Mouse (Mus musculus): ENCODE data around the gene Aox3. TPM values are rescaled to one million over a fixed set of nuclear protein-coding genes. Genes with fewer than 3 reads are reported as not detected.

Aox3 gene
- total and polyA plus RNA-seq, 3 experiments, result not detected

DNA sequence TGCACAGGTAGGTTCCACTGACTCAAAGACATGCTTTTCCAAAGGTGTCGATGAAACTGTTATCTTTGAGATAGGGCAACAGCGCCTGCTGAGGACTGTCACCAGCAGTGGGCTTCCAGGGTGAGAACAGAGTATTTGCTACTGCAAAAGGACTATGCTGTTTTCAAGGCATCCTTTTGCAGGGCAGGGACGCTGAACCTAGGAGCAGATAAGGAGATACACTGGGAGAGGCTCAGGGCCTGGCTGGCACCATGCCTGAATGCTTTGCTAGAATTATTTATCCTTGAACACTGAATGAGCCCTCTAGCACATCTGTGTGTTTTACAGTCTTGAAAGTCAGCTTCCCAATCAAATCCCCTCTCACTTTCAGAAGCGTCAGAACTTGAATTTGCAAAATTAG is 85.5 kb downstream of the Aox3 start:
- H3K79me2 ChIP-seq (ENCODE audit: control insufficient read depth, insufficient read depth, low read length, poor library complexity), result no peaks in the 10 kb centered on the region
- no peak overlapping the region for H3K9ac ChIP-seq (ENCODE audit: control insufficient read depth, low read depth, low read length, poor library complexity, severe bottlenecking)
- H3K4me3 ChIP-seq (ENCODE audit: control insufficient read depth in 1 of 2, insufficient read depth in 1 of 2, low read depth in 2 of 2, low read length in 2 of 2), result no peak overlapping the region
- H3K9me3 ChIP-seq (replicated peaks; ENCODE audit: insufficient read depth, low read length), result no peaks in the 10 kb centered on the region
- no peak for DNase-seq (ENCODE audit: low read depth, low spot score)
- no peak for TF ChIP-seq KAT2A (conservative IDR thresholded peaks at IDR 0.05; ENCODE audit: low read depth, low read length)
- no peak for TF ChIP-seq MXI1 (IDR thresholded peaks at IDR 0.05; ENCODE audit: low read depth, low read length)
- no peak for TF ChIP-seq USF2 (IDR thresholded peaks at IDR 0.05; ENCODE audit: borderline replicate concordance in 1 of 2, insufficient read depth in 1 of 2, low read depth in 1 of 2, low read length in 2 of 2)
- TF ChIP-seq POLR2AphosphoS5 (IDR thresholded peaks at IDR 0.05; ENCODE audit: borderline replicate concordance, low read depth, low read length), result no peak
- no peak for TF ChIP-seq MAX (IDR thresholded peaks at IDR 0.05; ENCODE audit: low read length)
- no peak for TF ChIP-seq ZC3H11A (IDR thresholded peaks at IDR 0.05; ENCODE audit: low read depth, low read length)
- no peak for TF ChIP-seq NELFE (IDR thresholded peaks at IDR 0.05; ENCODE audit: low read depth, low read length)
- no peak for TF ChIP-seq NRF1 (IDR thresholded peaks at IDR 0.05; ENCODE audit: insufficient read depth, low read depth, low read length, poor library complexity, severe bottlenecking)
- no peak for TF ChIP-seq ETS1 (IDR thresholded peaks at IDR 0.05; ENCODE audit: low read depth, low read length)
- TF ChIP-seq CHD1 (IDR thresholded peaks at IDR 0.05; ENCODE audit: low read depth, low read length), result no peak
- no peak for TF ChIP-seq POLR2AphosphoS2 (IDR thresholded peaks at IDR 0.05; ENCODE audit: low read length)
- TF ChIP-seq TAL1 (IDR thresholded peaks at IDR 0.05; ENCODE audit: low read length), result no peak
- TF ChIP-seq UBTF (IDR thresholded peaks at IDR 0.05; ENCODE audit: borderline replicate concordance, insufficient read depth, low read depth, low read length), result no peak
- TF ChIP-seq MYB (IDR thresholded peaks at IDR 0.05; ENCODE audit: low read depth, low read length), result no peak
- no peak for TF ChIP-seq ZNF384 (IDR thresholded peaks at IDR 0.05; ENCODE audit: low read depth, low read length)
- no peak for TF ChIP-seq RCOR1 (IDR thresholded peaks at IDR 0.05; ENCODE audit: low read depth, low read length)
- TF ChIP-seq MYC (IDR thresholded peaks at IDR 0.05; ENCODE audit: low read depth, low read length), result no peak
- TF ChIP-seq MAZ (IDR thresholded peaks at IDR 0.05; ENCODE audit: low read depth, low read length), result no peak
- TF ChIP-seq CHD2 (IDR thresholded peaks at IDR 0.05; ENCODE audit: low read length), result no peak
- no peaks in the 10 kb centered on the region for H3K36me3 ChIP-seq (ENCODE audit: control insufficient read depth in 1 of 2, insufficient read depth in 2 of 2, low read length in 2 of 2)
- no peaks in the 10 kb centered on the region for H3K4me1 ChIP-seq (ENCODE audit: control insufficient read depth in 1 of 2, insufficient read depth in 2 of 2, low read length in 2 of 2)
- no peak overlapping the region for H3K27ac ChIP-seq (ENCODE audit: control insufficient read depth, low read depth, low read length)
- H3K27me3 ChIP-seq (ENCODE audit: control insufficient read depth in 1 of 2, insufficient read depth in 2 of 2, low read length in 2 of 2), result no peaks in the 10 kb centered on the region; a peak in 1 of 4 replicates

DNA sequence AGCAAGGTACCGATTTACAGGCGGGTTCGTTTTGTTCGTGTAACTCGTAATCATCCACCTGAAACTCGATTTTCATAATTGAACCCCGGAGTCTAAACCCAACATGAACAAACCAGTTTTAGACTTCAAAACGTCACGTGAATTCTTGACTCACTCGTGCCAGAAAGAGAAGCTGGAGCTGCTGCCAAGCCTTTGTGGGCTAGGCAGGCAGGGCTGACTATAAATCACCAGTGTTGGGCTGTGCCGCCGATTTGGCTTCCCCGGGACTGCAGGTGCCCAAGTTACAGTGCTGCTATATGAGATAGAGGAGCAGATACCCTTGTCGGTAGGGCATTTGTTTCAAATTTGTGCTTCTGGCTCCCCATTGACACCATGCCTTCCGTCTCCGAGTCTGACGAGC is 97.3 kb downstream of the Aox3 start, which contains the start of gene Aox4:
TSS of gene Aox4 (plus strand) at position 195 of the 400 bp plus-strand sequence.
- H3K79me2 ChIP-seq (ENCODE audit: control insufficient read depth, insufficient read depth, low read length, poor library complexity), result no peaks in the 10 kb centered on the region

More for the DNA sequence above, 97.3 kb downstream of the Aox3 start, which contains the start of gene Aox4:
- Histone ChIP-seq H3K4me3 (ENCODE audit: control insufficient read depth in 1 of 2, insufficient read depth in 1 of 2, low read depth in 2 of 2, low read length in 2 of 2) (no peak within 1 kb of the TSS), H3K9ac (ENCODE audit: control insufficient read depth, low read depth, low read length, poor library complexity, severe bottlenecking) (no peak within 1 kb of the TSS), H3K4me1 (ENCODE audit: control insufficient read depth in 1 of 2, insufficient read depth in 2 of 2, low read length in 2 of 2) (no peaks in the 10 kb centered on the region), H3K27me3 (ENCODE audit: control insufficient read depth in 1 of 2, insufficient read depth in 2 of 2, low read length in 2 of 2) (no peaks in the 10 kb centered on the region), H3K9me3 (replicated peaks; ENCODE audit: insufficient read depth, low read length) (no peaks in the 10 kb centered on the region), H3K36me3 (ENCODE audit: control insufficient read depth in 1 of 2, insufficient read depth in 2 of 2, low read length in 2 of 2) (no peaks in the 10 kb centered on the region), H3K27ac (ENCODE audit: control insufficient read depth, low read depth, low read length) (no peak within 1 kb of the TSS)
- DNase-seq (ENCODE audit: low read depth, low spot score), result no peak
- TF ChIP-seq CHD1 (IDR thresholded peaks at IDR 0.05; ENCODE audit: low read depth, low read length), result no peak
- no peak for TF ChIP-seq MEF2A (IDR thresholded peaks at IDR 0.05; ENCODE audit: extremely low read depth, insufficient replicate concordance, low read depth, low read length, poor library complexity, severe bottlenecking)
- no peak for TF ChIP-seq MXI1 (IDR thresholded peaks at IDR 0.05; ENCODE audit: low read depth, low read length)
- no peak for TF ChIP-seq EP300 (IDR thresholded peaks at IDR 0.05; ENCODE audit: low read depth in 1 of 2, low read length in 2 of 2)
- no peak for TF ChIP-seq ZKSCAN1 (IDR thresholded peaks at IDR 0.05; ENCODE audit: low read depth, low read length)
- no peak for TF ChIP-seq UBTF (IDR thresholded peaks at IDR 0.05; ENCODE audit: borderline replicate concordance, insufficient read depth, low read depth, low read length)
- no peak for TF ChIP-seq KAT2A (conservative IDR thresholded peaks at IDR 0.05; ENCODE audit: low read depth, low read length)
- no peak for TF ChIP-seq ZMIZ1 (IDR thresholded peaks at IDR 0.05; ENCODE audit: low read depth, low read length)
- no peak for TF ChIP-seq ZC3H11A (IDR thresholded peaks at IDR 0.05; ENCODE audit: low read depth, low read length)
- no peak for TF ChIP-seq BHLHE40 (IDR thresholded peaks at IDR 0.05; ENCODE audit: borderline replicate concordance, low read depth, low read length)
- no peak for TF ChIP-seq NRF1 (IDR thresholded peaks at IDR 0.05; ENCODE audit: insufficient read depth, low read depth, low read length, poor library complexity, severe bottlenecking)
- TF ChIP-seq ZNF384 (IDR thresholded peaks at IDR 0.05; ENCODE audit: low read depth, low read length), result no peak
- no peak for TF ChIP-seq TBP (IDR thresholded peaks at IDR 0.05; ENCODE audit: low read depth, low read length)
- TF ChIP-seq USF2 (IDR thresholded peaks at IDR 0.05; ENCODE audit: borderline replicate concordance in 1 of 2, insufficient read depth in 1 of 2, low read depth in 1 of 2, low read length in 2 of 2), result no peak
- TF ChIP-seq GABPA (IDR thresholded peaks at IDR 0.05; ENCODE audit: low read depth, low read length), result no peak
- no peak for TF ChIP-seq MAZ (IDR thresholded peaks at IDR 0.05; ENCODE audit: low read depth, low read length)
- TF ChIP-seq SMC3 (IDR thresholded peaks at IDR 0.05; ENCODE audit: low read depth, low read length), result no peak
- no peak for TF ChIP-seq JUND (IDR thresholded peaks at IDR 0.05; ENCODE audit: low read depth, low read length)

All from MEL (cell line).